Mouse (Mus musculus): ENCODE measurements around the gene Gm12253.

The Gm12253 gene

GRCm38 (mm10) chr11:58432259-58432658 is at the start of gene Gm12253:
Gene Gm12253 (plus strand): TSS chr11:58432559.
- no peak for DNase-seq

GRCm38 (mm10) chr11:58399985-58400645 is 32.2 kb upstream of the Gm12253 start:
- no peak for DNase-seq

GRCm38 (mm10) chr11:58400655-58401054 is 31.7 kb upstream of the Gm12253 start:
- DNase-seq = no peak

GRCm38 (mm10) chr11:58408066-58408465 is 24.3 kb upstream of the Gm12253 start:
- no peak for DNase-seq

- no peak for DNase-seq
Observed at GRCm38 (mm10) chr11:58418336-58418735, 14.0 kb upstream of the Gm12253 start.

- no peak for DNase-seq
Observed at GRCm38 (mm10) chr11:58420815-58421214, 11.5 kb upstream of the Gm12253 start, which contains the start of gene 1810065E05Rik. Gene 1810065E05Rik (plus strand): TSS chr11:58421111.

- DNase-seq = no peak
Observed at GRCm38 (mm10) chr11:58437866-58438265, 5.5 kb downstream of the Gm12253 start.

GRCm38 (mm10) chr11:58452759-58453158 is 20.4 kb downstream of the Gm12253 start, which contains the start of gene Lypd9:
Gene Lypd9 (minus strand): TSS chr11:58452923.
- DNase-seq = no peak

GRCm38 (mm10) chr11:58453592-58453991 is 21.2 kb downstream of the Gm12253 start:
- no peak for DNase-seq

- no peak for DNase-seq
Observed at GRCm38 (mm10) chr11:58462170-58462569, 29.8 kb downstream of the Gm12253 start, which contains the start of gene Olfr30. Gene Olfr30 (minus strand): TSS chr11:58462270.
